Mouse (Mus musculus): ENCODE results near the gene Bicc1.

- no peak for TF ChIP-seq POLR2A (IDR thresholded peaks at IDR 0.05; ENCODE audit: control insufficient read depth, low read depth, low read length)
- TF ChIP-seq CTCF (IDR thresholded peaks at IDR 0.05; ENCODE audit: control insufficient read depth, insufficient read depth, insufficient replicate concordance, low read depth, low read length) = no peak
These were observed 188.3 kb downstream of the Bicc1 start for GRCm38 (mm10) chr10:70971156-70971555.
